Mouse (Mus musculus) midbrain, embryonic 14.5 days (tissue): ENCODE measurements around the gene Mybphl. TPM values are rescaled to one million over a fixed set of nuclear protein-coding genes. Genes with fewer than 3 reads are reported as not detected.

Experiments used
- ATAC-seq: fragments of 200-750 bp; cut with Nextera tagmentation; 2 replicates; pipeline ENCODE4 v1.8.0; 2017; ENCODE audit warnings: moderate number of reproducible peaks, moderate library complexity; ENCODE audit not compliant: low FRiP score, low TSS enrichment
- DNase-seq: peaks from one replicate; pipeline ENCODE4 v3.0.0-alpha.2; 2015
- H3K27ac ChIP-seq: fragments of 300-500 bp; sonication (generic); replicated peaks from 2 replicates; pipeline ENCODE4 v1.5.1; 2014; ENCODE audit warnings: mild to moderate bottlenecking, low read depth, low read length, moderate library complexity
- H3K27me3 ChIP-seq: fragments of 300-500 bp; sonication (generic); 2 replicates; pipeline ENCODE4 v1.6.1; 2014; ENCODE audit warnings: low read length, control low read depth, mixed read lengths; ENCODE audit not compliant: control insufficient read depth, insufficient read depth
- H3K36me3 ChIP-seq: fragments of 300-500 bp; sonication (generic); 2 replicates; pipeline ENCODE4 v1.6.1; 2014; ENCODE audit warnings: low read length, control low read depth; ENCODE audit not compliant: control insufficient read depth, insufficient read depth
- H3K4me1 ChIP-seq: fragments of 300-500 bp; sonication (generic); 2 replicates; pipeline ENCODE4 v1.6.1; 2014; ENCODE audit warnings: mild to moderate bottlenecking, antibody characterized with exemption, low read length, control low read depth; ENCODE audit not compliant: control insufficient read depth, insufficient read depth
- H3K4me2 ChIP-seq: fragments of 300-500 bp; sonication (generic); 2 replicates; pipeline ENCODE4 v1.6.1; 2014; ENCODE audit warnings: mild to moderate bottlenecking, low read length, moderate library complexity
- H3K4me3 ChIP-seq: fragments of 300-500 bp; sonication (generic); replicated peaks from 2 replicates; pipeline ENCODE4 v1.5.1; 2014; ENCODE audit warnings: low read depth, low read length
- H3K9ac ChIP-seq: fragments of 300-500 bp; sonication (generic); replicated peaks from 2 replicates; pipeline ENCODE4 v1.6.1; 2014; ENCODE audit warnings: mild to moderate bottlenecking, low read length, moderate library complexity
- H3K9me3 ChIP-seq: fragments of 300-500 bp; sonication (generic); 2 replicates; pipeline ENCODE4 v1.6.1; 2016; ENCODE audit warnings: low read length, control low read depth, mixed read lengths; ENCODE audit not compliant: control insufficient read depth
- WGBS: fragments of 180-500 bp; shearing (Covaris S2); extraction: QIAGEN DNeasy Blood & Tissue Kit; methylation state at CpG from one replicate; pipeline ENCODE4 v1.1.7; 2014; 5-methylcytosine and 5-hydroxymethylcytosine counted together
- polyA plus RNA-seq: library from polyadenylated mRNA; unstranded; fragments of >200 nt; fragmentation: Nextera tagmentation; extraction: Ambion mirVana; gene quantifications from 2 replicates; pipeline ENCODE4 v1.2.1, GENCODE M21; 2014

Gene Mybphl
- polyA plus RNA-seq, 1 experiment from 2014 or later = not detected

DNA sequence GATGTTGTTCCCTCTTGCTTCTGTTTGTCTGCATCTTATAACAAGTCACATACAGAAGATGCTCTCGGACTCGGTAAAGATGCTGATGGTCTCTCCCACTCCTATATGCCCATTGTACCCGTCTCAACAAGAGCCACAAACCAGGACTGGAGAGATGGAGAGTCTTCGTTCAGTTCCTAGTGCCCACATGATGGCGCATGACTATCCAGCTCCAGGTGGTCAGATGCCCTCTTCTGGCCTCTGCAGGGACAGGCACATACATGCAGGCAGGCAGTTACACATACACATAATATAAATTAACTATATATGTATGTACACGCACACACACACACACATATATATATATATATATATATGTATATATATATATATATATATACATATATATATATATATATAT, 16.0 kb downstream of the Mybphl start:
- Histone ChIP-seq H3K9me3 (no peaks in the 10 kb centered on the region), H3K27me3 (no peaks in the 10 kb centered on the region), H3K4me1 (peaks cover 9% of the 10 kb centered on the region; the same call in 1 of the 2 replicates), H3K4me3 (no peak overlapping the region), H3K4me2 (no peak overlapping the region), H3K27ac (no peak overlapping the region), H3K36me3 (no peaks in the 10 kb centered on the region), H3K9ac (no peak overlapping the region)
- DNase-seq (no peak), ATAC-seq (no peak)
- 72% methylated on average over 6 of the region's 6 CpGs for WGBS

DNA sequence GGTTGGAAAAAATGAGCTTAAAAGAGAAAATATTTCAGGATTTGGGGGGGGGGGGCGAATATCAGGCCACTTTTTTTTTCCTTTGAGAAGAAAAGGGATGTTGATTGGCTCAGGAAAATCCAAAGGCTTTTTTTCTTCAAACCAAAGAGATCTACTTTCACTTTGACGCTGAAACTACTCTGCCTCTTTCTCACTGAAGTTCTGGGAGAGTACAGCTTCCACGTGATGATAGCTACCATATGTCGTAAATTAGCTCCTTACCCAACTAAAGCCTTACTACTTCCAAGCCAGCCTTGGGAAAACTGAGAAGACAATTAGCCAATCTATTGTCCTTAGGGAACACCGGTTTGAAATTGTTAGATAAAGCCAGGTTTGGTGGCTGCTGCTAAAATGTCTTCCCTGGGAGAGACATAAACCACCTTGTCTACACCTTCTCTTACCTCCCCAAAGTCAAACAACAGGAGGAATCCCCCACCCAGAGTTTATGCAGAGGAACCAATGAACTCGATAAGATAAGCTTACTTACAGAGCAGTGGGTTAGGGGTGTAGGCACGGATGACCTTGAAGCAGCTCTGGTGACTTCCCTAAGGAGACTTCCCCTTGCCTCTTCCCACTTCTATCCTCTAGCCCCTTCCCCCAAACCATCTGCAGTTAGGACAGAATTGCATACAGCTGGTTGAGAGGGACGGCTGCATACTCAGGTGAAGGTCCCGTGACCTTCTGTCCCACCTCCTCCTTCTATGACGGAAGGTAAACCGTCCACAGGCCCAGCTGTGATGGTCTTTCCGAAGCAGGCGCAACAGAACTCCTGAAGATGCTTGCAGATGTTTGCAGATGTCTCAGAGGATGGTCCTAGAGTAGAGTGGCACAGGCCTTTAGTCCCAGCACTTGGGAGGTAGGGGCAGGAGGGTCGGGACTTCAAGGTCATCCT, 17.5 kb downstream of the Mybphl start:
- H3K4me2 ChIP-seq = no peak overlapping the region
- no peak overlapping the region for H3K9ac ChIP-seq
- H3K27ac ChIP-seq = no peak overlapping the region
- H3K36me3 ChIP-seq = no peaks in the 10 kb centered on the region
- peaks cover 9% of the 10 kb centered on the region; the same call in 1 of the 2 replicates for H3K4me1 ChIP-seq
- WGBS = 89% methylated on average over 14 of the region's 14 CpGs
- no peak overlapping the region for H3K4me3 ChIP-seq
- ATAC-seq (no peak), DNase-seq (no peak)
- H3K9me3 ChIP-seq = no peaks in the 10 kb centered on the region
- H3K27me3 ChIP-seq = no peaks in the 10 kb centered on the region

DNA sequence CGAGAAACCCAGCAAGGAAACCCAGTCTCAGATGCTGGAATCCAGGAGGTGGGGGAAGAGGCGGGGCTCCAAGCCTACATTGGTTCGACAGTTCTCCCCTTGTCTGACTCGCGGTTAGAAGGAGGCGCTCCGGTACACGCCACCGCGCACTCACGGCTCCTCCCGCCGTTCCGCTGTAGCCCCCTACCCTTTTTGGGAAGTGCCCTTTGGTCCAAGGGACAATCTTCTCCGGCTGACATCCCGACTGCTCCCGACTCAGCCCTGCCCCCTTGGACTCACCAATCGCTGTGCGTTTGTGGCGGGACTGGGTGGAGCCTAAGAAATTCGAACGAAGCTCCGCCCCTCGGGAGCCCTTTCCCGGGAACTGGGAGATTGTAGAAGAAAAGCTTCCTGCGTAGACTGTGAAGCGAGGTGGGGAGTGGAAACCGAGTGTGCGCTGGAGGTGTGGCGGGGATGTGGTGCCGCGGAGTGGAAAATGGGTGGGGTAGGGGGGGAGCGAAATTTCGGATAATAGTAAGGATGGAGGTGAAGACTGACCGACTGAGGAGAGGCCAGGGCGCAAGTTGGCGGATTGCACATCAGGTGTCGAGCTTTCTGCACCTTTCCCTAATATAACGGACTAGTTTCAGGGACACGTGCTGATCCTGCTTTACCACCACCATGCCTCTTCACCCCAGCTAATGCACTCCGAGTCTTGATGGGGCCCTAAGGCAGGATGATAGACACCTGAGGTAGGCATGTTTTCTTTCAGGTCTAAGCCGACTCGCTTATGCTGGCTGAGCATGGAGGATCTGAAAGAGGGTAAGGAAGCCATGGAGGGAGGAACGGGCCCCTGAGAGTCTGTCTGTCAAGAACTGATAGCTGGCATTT, 19.0 kb downstream of the Mybphl start, which contains the start of gene Psrc1:
Gene Psrc1 (plus strand): TSS at position 355 of the 870 bp plus-strand sequence.
- DNase-seq (peak; percentile 96), ATAC-seq (peak; percentile 90)
- no peaks in the 10 kb centered on the region for H3K9me3 ChIP-seq
- H3K27ac ChIP-seq = peak within 1 kb of the TSS; percentile 57; the same call in 1 of the 2 replicates
- peak within 1 kb of the TSS; percentile 50 for H3K4me3 ChIP-seq
- H3K4me2 ChIP-seq = peak within 1 kb of the TSS; percentile 65
- H3K9ac ChIP-seq = peak within 1 kb of the TSS; percentile 42
- H3K4me1 ChIP-seq = peaks cover 9% of the 10 kb centered on the region; the same call in 1 of the 2 replicates
- H3K36me3 ChIP-seq = no peaks in the 10 kb centered on the region
- WGBS = under 1% methylated on average over 44 of the region's 44 CpGs
- H3K27me3 ChIP-seq = no peaks in the 10 kb centered on the region

DNA sequence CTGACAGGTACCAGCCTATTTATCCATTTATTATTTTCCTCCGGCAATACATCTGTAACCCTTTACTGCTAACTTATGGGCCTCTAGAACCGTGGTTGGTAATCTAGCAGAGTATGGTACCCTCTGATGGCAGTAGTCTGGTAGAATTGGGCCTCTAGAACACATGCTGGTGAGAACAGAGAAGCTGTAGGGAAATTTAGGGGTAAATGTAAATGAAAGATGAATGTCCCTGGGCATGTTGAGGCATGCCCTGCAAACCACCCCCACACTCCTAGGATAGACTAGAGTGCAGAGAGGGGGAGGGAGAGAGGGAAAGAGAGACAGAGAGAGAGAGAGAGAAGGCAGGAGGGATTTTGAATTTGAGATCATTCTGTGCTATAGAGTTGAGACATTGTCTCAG, 19.7 kb downstream of the Mybphl start:
- Histone ChIP-seq H3K4me1 (peaks cover 9% of the 10 kb centered on the region; the same call in 1 of the 2 replicates), H3K27ac (no peak overlapping the region), H3K36me3 (no peaks in the 10 kb centered on the region), H3K9ac (no peak overlapping the region), H3K27me3 (no peaks in the 10 kb centered on the region), H3K4me3 (peak overlapping the region; percentile 50), H3K4me2 (peak overlapping the region; percentile 65), H3K9me3 (no peaks in the 10 kb centered on the region)
- no peak for DNase-seq
- 41% methylated on average over 2 of the region's 2 CpGs for WGBS
- ATAC-seq = no peak

DNA sequence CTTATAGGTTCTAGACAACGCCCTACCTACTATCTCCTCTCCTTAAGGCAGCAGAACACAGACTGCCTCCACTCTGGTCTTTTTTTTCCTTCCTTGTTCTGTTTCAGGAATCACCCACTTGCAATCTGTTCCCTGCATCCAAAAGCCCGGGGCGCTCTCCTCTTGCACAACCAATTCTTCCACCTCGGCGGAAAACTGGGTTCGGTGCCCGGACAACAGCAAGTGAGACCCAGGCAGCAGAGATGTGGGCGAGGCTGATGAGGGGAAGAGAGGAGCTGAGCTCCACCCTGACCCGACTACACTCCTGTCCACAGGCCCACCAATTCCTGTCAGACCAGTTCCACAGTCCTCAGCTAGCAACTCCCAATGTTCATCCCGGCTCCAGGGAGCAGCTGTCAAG, 21.5 kb downstream of the Mybphl start:
- Histone ChIP-seq H3K27ac (no peak overlapping the region), H3K9ac (no peak overlapping the region), H3K4me2 (no peak overlapping the region), H3K9me3 (no peaks in the 10 kb centered on the region), H3K4me1 (peaks cover 9% of the 10 kb centered on the region; the same call in 1 of the 2 replicates), H3K4me3 (no peak overlapping the region), H3K27me3 (no peaks in the 10 kb centered on the region), H3K36me3 (peaks cover 1% of the 10 kb centered on the region; the same call in 1 of the 2 replicates)
- DNase-seq (no peak), ATAC-seq (no peak)
- WGBS = 93% methylated on average over 10 of the region's 10 CpGs

DNA sequence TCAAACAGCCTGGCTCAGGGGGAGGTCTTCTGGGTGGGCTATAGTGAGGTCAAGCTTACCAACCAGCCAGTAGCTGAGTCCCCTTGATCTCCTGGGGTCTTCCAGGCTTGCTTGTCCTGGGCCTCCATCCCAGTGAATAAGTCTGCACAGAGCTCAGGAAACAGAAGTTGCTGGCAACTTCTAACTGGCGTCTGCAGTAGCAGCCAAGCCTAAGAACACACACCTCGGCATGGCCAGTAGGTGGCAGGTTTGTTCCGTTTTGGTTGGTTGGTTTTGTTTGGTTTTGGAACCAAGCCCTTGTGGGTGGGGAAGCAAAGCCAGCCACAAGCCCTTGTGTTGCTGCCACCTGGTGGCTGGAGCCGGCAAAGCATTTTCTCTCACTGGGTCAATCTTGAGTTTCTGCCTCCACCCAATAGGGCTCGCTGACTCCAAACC, 24.4 kb downstream of the Mybphl start:
- Histone ChIP-seq H3K4me2 (no peak overlapping the region), H3K27ac (0 out of 2 replicates have a peak overlapping the region, but pooled peaks have one; percentile 3), H3K4me3 (no peak overlapping the region), H3K9me3 (no peaks in the 10 kb centered on the region), H3K27me3 (no peaks in the 10 kb centered on the region), H3K4me1 (peaks cover 6% of the 10 kb centered on the region; the same call in 1 of the 2 replicates), H3K36me3 (peaks cover 30% of the 10 kb centered on the region), H3K9ac (no peak overlapping the region)
- DNase-seq = peak; percentile 97
- peak; percentile 80 for ATAC-seq
- 1% methylated on average over 5 of the region's 5 CpGs for WGBS

GRCm38 (mm10) chr3:108392299-108392698, 27.6 kb downstream of the Mybphl start:
- Histone ChIP-seq H3K9ac (no peak overlapping the region), H3K36me3 (peaks cover 62% of the 10 kb centered on the region), H3K9me3 (no peaks in the 10 kb centered on the region), H3K4me3 (no peak overlapping the region), H3K27me3 (no peaks in the 10 kb centered on the region), H3K4me1 (no peaks in the 10 kb centered on the region), H3K4me2 (no peak overlapping the region), H3K27ac (no peak overlapping the region)
- WGBS = 18% methylated on average over 10 of the region's 10 CpGs
- DNase-seq (no peak), ATAC-seq (no peak)

- Histone ChIP-seq H3K27ac (no peak overlapping the region), H3K4me2 (no peak overlapping the region), H3K4me1 (no peaks in the 10 kb centered on the region), H3K9me3 (no peaks in the 10 kb centered on the region), H3K36me3 (peaks cover 67% of the 10 kb centered on the region), H3K9ac (no peak overlapping the region), H3K27me3 (no peaks in the 10 kb centered on the region), H3K4me3 (no peak overlapping the region)
- no peak for ATAC-seq
- 41% methylated on average over 15 of the region's 15 CpGs for WGBS
- DNase-seq = no peak
These were observed 28.1 kb downstream of the Mybphl start for GRCm38 (mm10) chr3:108392793-108393192.
